ENCODE assay signal across 11 mouse cellular contexts in genomic region chr4:136864751-136865470, GRCm38 (mm10). TPM values are rescaled to one million over a fixed set of nuclear protein-coding genes. Genes with fewer than 3 reads are reported as not detected.
A peak's percentile ranks its signal among the peaks of the same experiment; 100 is the strongest.
DNase-seq lines count a peak whose midpoint lies in the region; ATAC-seq and TF ChIP-seq lines count a peak whose summit lies in the region.
"Had no signal": no experiment of that assay in that cellular context is flagged by ENCODE, and none has a peak within 500 bp of the region (broad histone marks: within the 10 kb centered on the region; RNA-seq: fewer than 3 reads in every experiment).

No protein-coding gene starts in this region.

- no peaks in the 10 kb centered on the region for H3K36me3 ChIP-seq in intestine, embryonic 14.5 days (ENCODE audit: control insufficient read depth, insufficient read depth, low read length)
- no peaks in the 10 kb centered on the region for H3K36me3 ChIP-seq in intestine, postnatal 0 days (ENCODE audit: control insufficient read depth, insufficient read depth)
- no peaks in the 10 kb centered on the region for H3K36me3 ChIP-seq in forebrain, embryonic 13.5 days (ENCODE audit: poor library complexity, severe bottlenecking)
- no peaks in the 10 kb centered on the region for H3K36me3 ChIP-seq in limb, embryonic 13.5 days
- H3K36me3 ChIP-seq: liver, embryonic 15.5 days had no signal

- peak; percentile 58 for DNase-seq in intestine, embryonic 14.5 days (ENCODE audit: low spot score)
- DNase-seq in retina, embryonic 14.5 days (ENCODE audit: low spot score) = peak; percentile 91
- no peak for DNase-seq in adrenal gland, adult 8-10 months
- DNase-seq in MN1 (ENCODE audit: low spot score) = no peak
- DNase-seq: heart, postnatal 36 days had no signal

- H3K9ac ChIP-seq in intestine, embryonic 14.5 days (ENCODE audit: low read length) = no peak overlapping the region
- H3K9ac ChIP-seq in intestine, postnatal 0 days (ENCODE audit: low read depth, low read length) = no peak overlapping the region
- no peak overlapping the region for H3K9ac ChIP-seq in forebrain, embryonic 13.5 days
- H3K9ac ChIP-seq in limb, embryonic 13.5 days = no peak overlapping the region
- H3K9ac ChIP-seq: liver, embryonic 15.5 days had no signal

- peaks cover 24% of the 10 kb centered on the region for H3K4me1 ChIP-seq in intestine, embryonic 14.5 days (replicated peaks; ENCODE audit: control insufficient read depth, insufficient read depth, low read length)
- H3K4me1 ChIP-seq in intestine, postnatal 0 days (replicated peaks; ENCODE audit: control insufficient read depth, insufficient read depth, low read length) = peaks cover 4% of the 10 kb centered on the region; the same call in 1 of the 2 replicates
- peaks cover 56% of the 10 kb centered on the region for H3K4me1 ChIP-seq in forebrain, embryonic 13.5 days
- H3K4me1 ChIP-seq in limb, embryonic 13.5 days = peaks cover 25% of the 10 kb centered on the region
- H3K4me1 ChIP-seq: liver, embryonic 15.5 days had no signal

- no peaks in the 10 kb centered on the region for H3K27me3 ChIP-seq in intestine, embryonic 14.5 days (replicated peaks; ENCODE audit: control insufficient read depth, insufficient read depth, low read length)
- H3K27me3 ChIP-seq in intestine, postnatal 0 days (replicated peaks; ENCODE audit: control insufficient read depth, insufficient read depth, low read length) = no peaks in the 10 kb centered on the region
- H3K27me3 ChIP-seq in forebrain, embryonic 13.5 days = peaks cover 3% of the 10 kb centered on the region; the same call in 1 of the 2 replicates
- peaks cover 17% of the 10 kb centered on the region for H3K27me3 ChIP-seq in limb, embryonic 13.5 days

- ATAC-seq in intestine, embryonic 14.5 days (replicated peaks; ENCODE audit: low FRiP score, low TSS enrichment, low read depth) = no peak
- no peak for ATAC-seq in intestine, postnatal 0 days
- peak; percentile 25; the same call in 1 of the 2 replicates for ATAC-seq in forebrain, embryonic 13.5 days
- ATAC-seq in limb, embryonic 13.5 days (ENCODE audit: low FRiP score, low read depth) = no peak
- no peak for ATAC-seq in megakaryocyte, adult 5-6 weeks (ENCODE audit: poor library complexity, severe bottlenecking)

- H3K4me3 ChIP-seq in intestine, embryonic 14.5 days (ENCODE audit: low read depth, low read length) = no peak overlapping the region
- no peak overlapping the region for H3K4me3 ChIP-seq in intestine, postnatal 0 days (ENCODE audit: low read depth, low read length)
- no peak overlapping the region for H3K4me3 ChIP-seq in forebrain, embryonic 13.5 days
- no peak overlapping the region for H3K4me3 ChIP-seq in limb, embryonic 13.5 days
- H3K4me3 ChIP-seq: liver, embryonic 15.5 days had no signal

- H3K4me2 ChIP-seq in intestine, embryonic 14.5 days (ENCODE audit: low read length) = no peak overlapping the region
- no peak overlapping the region for H3K4me2 ChIP-seq in intestine, postnatal 0 days (replicated peaks; ENCODE audit: low read depth)
- peak overlapping the region; percentile 32 for H3K4me2 ChIP-seq in forebrain, embryonic 13.5 days
- H3K4me2 ChIP-seq in limb, embryonic 13.5 days (replicated peaks) = peak overlapping the region; percentile 31; the same call in 1 of the 2 replicates
- H3K4me2 ChIP-seq: liver, embryonic 15.5 days had no signal

- H3K9me3 ChIP-seq in intestine, embryonic 14.5 days (ENCODE audit: control insufficient read depth, low read length) = no peaks in the 10 kb centered on the region
- no peaks in the 10 kb centered on the region for H3K9me3 ChIP-seq in intestine, postnatal 0 days (ENCODE audit: control insufficient read depth)
- H3K9me3 ChIP-seq in forebrain, embryonic 13.5 days (replicated peaks) = no peaks in the 10 kb centered on the region
- H3K9me3 ChIP-seq in limb, embryonic 13.5 days = no peaks in the 10 kb centered on the region
- H3K9me3 ChIP-seq: liver, embryonic 15.5 days had no signal

- no peak overlapping the region for H3K27ac ChIP-seq in intestine, embryonic 14.5 days (ENCODE audit: low read depth)
- H3K27ac ChIP-seq in intestine, postnatal 0 days (ENCODE audit: low read depth, low read length) = no peak overlapping the region
- peak overlapping the region; percentile 68 for H3K27ac ChIP-seq in forebrain, embryonic 13.5 days
- H3K27ac ChIP-seq in limb, embryonic 13.5 days = no peak overlapping the region
- H3K27ac ChIP-seq: liver, embryonic 15.5 days had no signal

- WGBS in intestine, embryonic 14.5 days = 13% methylated on average over 15 of the region's 15 CpGs
- 30% methylated on average over 15 of the region's 15 CpGs for WGBS in intestine, postnatal 0 days
- 4% methylated on average over 15 of the region's 15 CpGs for WGBS in forebrain, embryonic 13.5 days
- 6% methylated on average over 15 of the region's 15 CpGs for WGBS in limb, embryonic 13.5 days

- TF ChIP-seq CTCF in intestine, postnatal 0 days (IDR thresholded peaks at IDR 0.05; ENCODE audit: low read depth) = no peak

RNA-seq across cellular contexts. Expression of gene C1qb, which starts 21.1 kb away (rescaled TPM):
- 62.3 and 62.8 TPM in 2 replicates for polyA plus RNA-seq in intestine, embryonic 14.5 days (2014; fragmentation: Nextera tagmentation; extraction: Ambion mirVana)
- 67.7 and 71.4 TPM in 2 replicates for polyA plus RNA-seq in intestine, postnatal 0 days (2015; fragmentation: Nextera tagmentation; extraction: Ambion mirVana)
- polyA plus RNA-seq in forebrain, embryonic 13.5 days (2015; fragmentation: Nextera tagmentation; extraction: Ambion mirVana) = 19.1 and 20.4 TPM in 2 replicates
- 39.7 and 41.0 TPM in 2 replicates for polyA plus RNA-seq in limb, embryonic 13.5 days (2015; fragmentation: Nextera tagmentation; extraction: Ambion mirVana)
- 2.2 and 3.3 TPM in 2 replicates for total RNA-seq in megakaryocyte, adult 5-6 weeks (2015)
- total RNA-seq in megakaryocyte, adult 5-6 weeks (2017) = 1.9 and 2.2 TPM in 2 replicates
- total RNA-seq in adrenal gland, adult 8-10 months (2022) = 100 to 1,000 TPM in 2 of 4 experiments, 10 to 100 TPM in 2; 63.2 to 103 (median 86.1) TPM
- polyA plus RNA-seq: C2C12 had no signal

RNA-seq across cellular contexts. Expression of gene C1qc, which starts 28.0 kb away (rescaled TPM):
- polyA plus RNA-seq in intestine, embryonic 14.5 days (2014; fragmentation: Nextera tagmentation; extraction: Ambion mirVana) = 27.5 and 32.3 TPM in 2 replicates
- 42.5 and 42.9 TPM in 2 replicates for polyA plus RNA-seq in intestine, postnatal 0 days (2015; fragmentation: Nextera tagmentation; extraction: Ambion mirVana)
- polyA plus RNA-seq in forebrain, embryonic 13.5 days (2015; fragmentation: Nextera tagmentation; extraction: Ambion mirVana) = 8.0 and 8.3 TPM in 2 replicates
- polyA plus RNA-seq in limb, embryonic 13.5 days (2015; fragmentation: Nextera tagmentation; extraction: Ambion mirVana) = 18.1 and 18.8 TPM in 2 replicates
- total RNA-seq in megakaryocyte, adult 5-6 weeks (2015) = 0.98 and 1.4 TPM in 2 replicates
- total RNA-seq in megakaryocyte, adult 5-6 weeks (2017) = 0.53 and 0.62 TPM in 2 replicates
- total RNA-seq in adrenal gland, adult 8-10 months (2022) = 10 to 100 TPM; 45.8 to 82.2 (median 63.4) TPM
- polyA plus RNA-seq: C2C12 had no signal

RNA-seq across cellular contexts. Expression of gene Ephb2, which starts 29.1 kb away (rescaled TPM):
- 8.8 and 11.4 TPM in 2 replicates for polyA plus RNA-seq in intestine, embryonic 14.5 days (2014; fragmentation: Nextera tagmentation; extraction: Ambion mirVana)
- 5.7 TPM in 2 replicates for polyA plus RNA-seq in intestine, postnatal 0 days (2015; fragmentation: Nextera tagmentation; extraction: Ambion mirVana)
- polyA plus RNA-seq in forebrain, embryonic 13.5 days (2015; fragmentation: Nextera tagmentation; extraction: Ambion mirVana) = 10.7 and 12.7 TPM in 2 replicates
- 10.3 and 10.9 TPM in 2 replicates for polyA plus RNA-seq in limb, embryonic 13.5 days (2015; fragmentation: Nextera tagmentation; extraction: Ambion mirVana)
- 1.1 and 1.4 TPM in 2 replicates for total RNA-seq in megakaryocyte, adult 5-6 weeks (2015)
- total RNA-seq in megakaryocyte, adult 5-6 weeks (2017) = 0.77 and 1.2 TPM in 2 replicates
- 10 to 100 TPM; 20.6 to 36.8 (median 29.4) TPM for total RNA-seq in adrenal gland, adult 8-10 months (2022)

RNA-seq across cellular contexts. Expression of gene C1qa, which starts 33.7 kb away (rescaled TPM):
- polyA plus RNA-seq in intestine, embryonic 14.5 days (2014; fragmentation: Nextera tagmentation; extraction: Ambion mirVana) = 34.2 and 34.6 TPM in 2 replicates
- polyA plus RNA-seq in intestine, postnatal 0 days (2015; fragmentation: Nextera tagmentation; extraction: Ambion mirVana) = 44.8 and 48.0 TPM in 2 replicates
- polyA plus RNA-seq in forebrain, embryonic 13.5 days (2015; fragmentation: Nextera tagmentation; extraction: Ambion mirVana) = 10.6 and 12.0 TPM in 2 replicates
- 20.5 and 23.0 TPM in 2 replicates for polyA plus RNA-seq in limb, embryonic 13.5 days (2015; fragmentation: Nextera tagmentation; extraction: Ambion mirVana)
- total RNA-seq in megakaryocyte, adult 5-6 weeks (2015) = 1.0 and 2.3 TPM in 2 replicates
- total RNA-seq in megakaryocyte, adult 5-6 weeks (2017) = 0.29 and 1.0 TPM in 2 replicates
- 10 to 100 TPM; 65.2 to 96.6 (median 77.6) TPM for total RNA-seq in adrenal gland, adult 8-10 months (2022)
- polyA plus RNA-seq: C2C12 had no signal

Comparison
In these comparisons a context has a peak if more than half of its experiments do, and no peak if none do; other contexts are left out.
1. DNase-seq: peak in intestine, embryonic 14.5 days (single experiment) and retina, embryonic 14.5 days (single experiment); none in adrenal gland, adult 8-10 months (single experiment) and MN1 (single experiment).
2. H3K4me2 ChIP-seq: peak in forebrain, embryonic 13.5 days (single experiment) and limb, embryonic 13.5 days (single experiment); none in intestine, embryonic 14.5 days (single experiment) and intestine, postnatal 0 days (single experiment).